ENCODE assay signal across 9 mouse cellular contexts in genomic region chr6:31189060-31189459, GRCm38 (mm10).
DNase-seq lines count a peak whose midpoint lies in the region; ATAC-seq lines count a peak whose summit lies in the region.
"Had no signal": no experiment of that assay in that cellular context is flagged by ENCODE, and none has a peak within 500 bp of the region (broad histone marks: within the 10 kb centered on the region; RNA-seq: fewer than 3 reads in every experiment).

No protein-coding gene starts in this region.

- 42% methylated on average over 7 of the region's 7 CpGs for WGBS in heart, embryonic 16.5 days
- 61% methylated on average over 7 of the region's 7 CpGs for WGBS in forebrain, embryonic 16.5 days

- H3K4me2 ChIP-seq in heart, embryonic 16.5 days (ENCODE audit: low read depth, low read length): no peak overlapping the region
- no peak overlapping the region for H3K4me2 ChIP-seq in forebrain, embryonic 16.5 days (ENCODE audit: low read length)
- H3K4me2 ChIP-seq: limb, embryonic 15.5 days had no signal

- H3K36me3 ChIP-seq in heart, embryonic 16.5 days (ENCODE audit: control insufficient read depth, insufficient read depth): no peaks in the 10 kb centered on the region
- no peaks in the 10 kb centered on the region for H3K36me3 ChIP-seq in forebrain, embryonic 16.5 days (ENCODE audit: control insufficient read depth, insufficient read depth)
- H3K36me3 ChIP-seq: limb, embryonic 15.5 days had no signal

- no peak overlapping the region for H3K9ac ChIP-seq in heart, embryonic 16.5 days (ENCODE audit: low read length)
- no peak overlapping the region for H3K9ac ChIP-seq in forebrain, embryonic 16.5 days (replicated peaks; ENCODE audit: low read depth, low read length)
- H3K9ac ChIP-seq: limb, embryonic 15.5 days had no signal

- ATAC-seq in heart, embryonic 16.5 days (replicated peaks; ENCODE audit: extremely low read depth, insufficient read depth, low FRiP score): 0 out of 2 replicates have a peak, but pooled peaks have one; percentile 6
- 0 out of 2 replicates have a peak, but pooled peaks have one; percentile 38 for ATAC-seq in forebrain, embryonic 16.5 days

- no peaks in the 10 kb centered on the region for H3K27me3 ChIP-seq in heart, embryonic 16.5 days (ENCODE audit: control insufficient read depth, insufficient read depth, low read length)
- no peaks in the 10 kb centered on the region for H3K27me3 ChIP-seq in forebrain, embryonic 16.5 days (replicated peaks; ENCODE audit: control insufficient read depth, insufficient read depth, low read length)
- H3K27me3 ChIP-seq: limb, embryonic 15.5 days had no signal

- DNase-seq in heart, adult 18-20 months: no peak
- peak; percentile 53 for DNase-seq in 416B (ENCODE audit: low read depth)
- peak; percentile 71 for DNase-seq in T-cell, adult 2 months (ENCODE audit: low spot score)
- peak; percentile 77 for DNase-seq in naive thymus-derived CD4-positive, alpha-beta T cell, adult 2 months (ENCODE audit: low read depth)
- no peak for DNase-seq in urinary bladder, postnatal 10 days (ENCODE audit: low spot score)
- no peak for DNase-seq in gastrocnemius, postnatal 36 days

- intact Hi-C loops in gastrocnemius, postnatal 36 days (cut with DNase I): no loop called here

- H3K9me3 ChIP-seq in heart, embryonic 16.5 days (replicated peaks; ENCODE audit: control insufficient read depth, low read length): no peaks in the 10 kb centered on the region; the same call in 1 of the 2 replicates
- no peaks in the 10 kb centered on the region for H3K9me3 ChIP-seq in forebrain, embryonic 16.5 days (ENCODE audit: control insufficient read depth, low read length)
- H3K9me3 ChIP-seq: limb, embryonic 15.5 days had no signal

- peaks cover 17% of the 10 kb centered on the region for H3K4me1 ChIP-seq in heart, embryonic 16.5 days (ENCODE audit: control insufficient read depth, insufficient read depth, low read length)
- H3K4me1 ChIP-seq in forebrain, embryonic 16.5 days (replicated peaks; ENCODE audit: control insufficient read depth, insufficient read depth, low read length): peaks cover 5% of the 10 kb centered on the region; the same call in 1 of the 2 replicates
- H3K4me1 ChIP-seq: limb, embryonic 15.5 days had no signal

- H3K27ac ChIP-seq in heart, embryonic 16.5 days (ENCODE audit: low read length): no peak overlapping the region
- no peak overlapping the region for H3K27ac ChIP-seq in forebrain, embryonic 16.5 days (ENCODE audit: low read length)
- H3K27ac ChIP-seq: limb, embryonic 15.5 days had no signal

- no peak overlapping the region for H3K4me3 ChIP-seq in heart, embryonic 16.5 days (ENCODE audit: low read length)
- no peak overlapping the region for H3K4me3 ChIP-seq in forebrain, embryonic 16.5 days (replicated peaks; ENCODE audit: low read length)
- H3K4me3 ChIP-seq: limb, embryonic 15.5 days had no signal

Comparison
In these comparisons a context has a peak if more than half of its experiments do, and no peak if none do; other contexts are left out.
1. DNase-seq: peak in 416B (single experiment), T-cell, adult 2 months (single experiment) and naive thymus-derived CD4-positive, alpha-beta T cell, adult 2 months (single experiment); none in heart, adult 18-20 months (0 of 2), urinary bladder, postnatal 10 days (single experiment) and gastrocnemius, postnatal 36 days (0 of 2).